Mouse (Mus musculus) liver, embryonic 14.5 days (tissue): ENCODE results near the gene Fam83d. TPM values are rescaled to one million over a fixed set of nuclear protein-coding genes. Genes with fewer than 3 reads are reported as not detected.

Source experiments
- ATAC-seq: fragments of 200-750 bp; cut with Nextera tagmentation; 2 replicates; pipeline ENCODE4 v1.8.0; 2017; ENCODE audit warnings: moderate number of reproducible peaks, mild to moderate bottlenecking, moderate library complexity; ENCODE audit not compliant: insufficient read depth
- DNase-seq, 3 experiments: peaks; one replicate each; pipeline ENCODE4 v3.0.0-alpha.2; 2012 to 2013; ENCODE audit warnings: low read depth in 3 of 3, low spot score in 3 of 3
- H3K27ac ChIP-seq: fragments of 300-500 bp; sonication (generic); 2 replicates; pipeline ENCODE4 v1.5.1; 2014; ENCODE audit warnings: moderate library complexity, mild to moderate bottlenecking, control low read depth, inconsistent platforms
- H3K27me3 ChIP-seq: fragments of 300-500 bp; sonication (generic); 2 replicates; pipeline ENCODE4 v1.6.1; 2014; ENCODE audit warnings: mild to moderate bottlenecking, low read length, moderate library complexity; ENCODE audit not compliant: control insufficient read depth, insufficient read depth
- H3K36me3 ChIP-seq: fragments of 300-500 bp; sonication (generic); replicated peaks from 2 replicates; pipeline ENCODE4 v1.6.1; 2014; ENCODE audit warnings: low read depth; ENCODE audit not compliant: control insufficient read depth, insufficient read depth
- H3K4me1 ChIP-seq, 2 experiments: fragments of 200-500 bp in 1 of 2; fragments of 300-500 bp in 1 of 2; sonication (generic) in 1 of 2; replicated peaks; 2 replicates each; pipeline ENCODE4 v1.6.1; 2012 to 2014; ENCODE audit warnings: antibody characterized with exemption in 1 of 2, inconsistent platforms in 1 of 2, low read length in 1 of 2; ENCODE audit not compliant: control insufficient read depth in 2 of 2, insufficient read depth in 2 of 2
- H3K4me2 ChIP-seq: fragments of 300-500 bp; sonication (generic); 2 replicates; pipeline ENCODE4 v1.6.1; 2014; ENCODE audit warnings: low read depth, mild to moderate bottlenecking, control low read depth, moderate library complexity
- H3K4me3 ChIP-seq, 2 experiments: fragments of 200-500 bp in 1 of 2; fragments of 300-500 bp in 1 of 2; sonication (generic) in 1 of 2; 2 replicates each; pipeline ENCODE4 v1.5.1; 2012 to 2014; ENCODE audit warnings: low read depth in 2 of 2, low read length in 2 of 2, mild to moderate bottlenecking in 2 of 2, control low read depth in 1 of 2, inconsistent platforms in 1 of 2, moderate library complexity in 1 of 2; ENCODE audit not compliant: insufficient read depth in 1 of 2
- H3K9ac ChIP-seq: fragments of 300-500 bp; sonication (generic); replicated peaks from 2 replicates; pipeline ENCODE4 v1.6.1; 2014; ENCODE audit warnings: mild to moderate bottlenecking, control low read depth, moderate library complexity
- H3K9me3 ChIP-seq: fragments of 300-500 bp; sonication (generic); 2 replicates; pipeline ENCODE4 v1.6.1; 2016; ENCODE audit warnings: low read length, mixed read lengths; ENCODE audit not compliant: control insufficient read depth
- CTCF ChIP-seq: IDR thresholded peaks from 2 replicates; pipeline ENCODE4 v1.5.1; 2016; ENCODE audit warnings: antibody characterized with exemption, low read depth, control low read depth
- EP300 ChIP-seq: IDR thresholded peaks from 2 replicates; pipeline ENCODE4 v1.6.1; 2016; ENCODE audit warnings: antibody characterized with exemption, low read depth
- WGBS: fragments of 180-500 bp; shearing (Covaris S2); extraction: QIAGEN DNeasy Blood & Tissue Kit; methylation state at CpG from one replicate; pipeline ENCODE4 v1.1.7; 2014; ENCODE audit not compliant: insufficient replicate concordance; 5-methylcytosine and 5-hydroxymethylcytosine counted together
- polyA plus RNA-seq, 2 experiments: library from polyadenylated mRNA; depleted of rRNA in 1 of 2; stranded (reverse) in 1 of 2; unstranded in 1 of 2; fragments of >200 nt; fragmentation: Nextera tagmentation in 1 of 2; extraction: Ambion mirVana in 1 of 2; gene quantifications; 2 replicates each; pipeline versions ENCODE4 v1.2.1 to v1.2.3; 2012 to 2014

The Fam83d gene
- polyA plus RNA-seq, 2 experiments: 11.2 to 11.6 TPM

GRCm38 (mm10) chr2:158778349-158778748 lies 10.5 kb downstream of the Fam83d start:
- H3K36me3 ChIP-seq: peaks cover 41% of the 10 kb centered on the region

DNA sequence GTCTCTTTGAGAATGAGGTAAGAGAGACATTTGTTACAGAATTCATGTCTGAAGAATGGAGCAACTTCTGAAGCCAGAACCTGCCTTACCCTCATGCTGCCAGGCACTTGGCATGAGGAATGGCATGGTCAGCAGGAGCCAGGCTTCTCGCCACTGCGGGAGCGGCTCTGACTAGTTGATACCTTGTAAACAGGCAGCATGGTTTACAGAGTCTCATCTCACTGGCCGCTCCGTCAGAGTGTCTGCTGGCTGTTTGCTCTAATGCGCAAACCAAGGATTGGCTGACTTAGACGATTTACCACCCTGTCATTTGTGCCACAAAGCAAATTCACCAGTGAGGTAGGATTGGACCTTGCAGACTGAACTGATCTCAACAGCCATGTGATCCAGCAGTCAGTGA lies 13.2 kb downstream of the Fam83d start:
- ATAC-seq (no peak), DNase-seq (no peak)
- Histone ChIP-seq H3K4me3 (no peak overlapping the region), H3K4me1 (peaks cover 0 to 10% of the 10 kb centered on the region in 2 experiments; a peak in 1 of 4 replicates), H3K27me3 (no peaks in the 10 kb centered on the region), H3K36me3 (peaks cover 65% of the 10 kb centered on the region), H3K27ac (no peak overlapping the region), H3K9ac (no peak overlapping the region), H3K4me2 (no peak overlapping the region), H3K9me3 (no peaks in the 10 kb centered on the region)
- no peak for TF ChIP-seq EP300
- TF ChIP-seq CTCF: no peak
- 93% methylated on average over 7 of the region's 7 CpGs for WGBS

More at GRCm38 (mm10) chr2:158778349-158778748, 10.5 kb downstream of the Fam83d start:
- ATAC-seq (no peak), DNase-seq (no peak)
- Histone ChIP-seq H3K27me3 (no peaks in the 10 kb centered on the region), H3K9ac (no peak overlapping the region), H3K4me1 (peaks cover 0 to 16% of the 10 kb centered on the region in 2 experiments; a peak in 2 of 4 replicates), H3K4me2 (no peak overlapping the region), H3K4me3 (no peak overlapping the region), H3K9me3 (no peaks in the 10 kb centered on the region), H3K27ac (no peak overlapping the region)
- 81% methylated on average over 7 of the region's 7 CpGs for WGBS
- no peak for TF ChIP-seq CTCF

- no peak for DNase-seq
Observed at GRCm38 (mm10) chr2:158786927-158787795, 19.3 kb downstream of the Fam83d start.

GRCm38 (mm10) chr2:158794494-158795004 lies 26.7 kb downstream of the Fam83d start, which contains the start of gene Dhx35:
Gene Dhx35, plus strand, starts transcription at chr2:158794807.
- Histone ChIP-seq H3K4me2 (peak within 1 kb of the TSS; percentile 95), H3K36me3 (no peaks in the 10 kb centered on the region), H3K27ac (peak within 1 kb of the TSS; percentile 85), H3K9ac (peak within 1 kb of the TSS; percentile 81), H3K4me3 (peak within 1 kb of the TSS; percentile 87 to 92), H3K4me1 (peaks cover 12 to 14% of the 10 kb centered on the region in 2 experiments), H3K9me3 (no peaks in the 10 kb centered on the region), H3K27me3 (no peaks in the 10 kb centered on the region)
- under 1% methylated on average over 33 of the region's 33 CpGs for WGBS
- DNase-seq (peak; percentile 92 to 94 (median 92)), ATAC-seq (peak; percentile 97)
- no peak for TF ChIP-seq CTCF
- TF ChIP-seq EP300: no peak

More at GRCm38 (mm10) chr2:158786927-158787795, 19.3 kb downstream of the Fam83d start:
- no peak overlapping the region for H3K4me3 ChIP-seq
- no peaks in the 10 kb centered on the region for H3K4me1 ChIP-seq
- no peak overlapping the region for H3K27ac ChIP-seq
- 81% methylated on average over 14 of the region's 14 CpGs for WGBS
- no peak overlapping the region for H3K4me2 ChIP-seq
- no peak for TF ChIP-seq EP300
- no peak for TF ChIP-seq CTCF
- no peak overlapping the region for H3K9ac ChIP-seq
- no peaks in the 10 kb centered on the region for H3K27me3 ChIP-seq
- no peak for ATAC-seq
- H3K36me3 ChIP-seq: peaks cover 39% of the 10 kb centered on the region
- H3K9me3 ChIP-seq: no peaks in the 10 kb centered on the region

GRCm38 (mm10) chr2:158795043-158795442 lies 27.1 kb downstream of the Fam83d start:
- H3K4me1 ChIP-seq: peaks cover 12 to 14% of the 10 kb centered on the region in 2 experiments
- H3K9me3 ChIP-seq: no peaks in the 10 kb centered on the region
- no peaks in the 10 kb centered on the region for H3K27me3 ChIP-seq
- TF ChIP-seq EP300: no peak
- no peak for TF ChIP-seq CTCF
- DNase-seq (peak in 1 of 3 experiments; percentile 11), ATAC-seq (no peak)
- peak overlapping the region; percentile 52 for H3K27ac ChIP-seq
- H3K36me3 ChIP-seq: no peaks in the 10 kb centered on the region
- peak overlapping the region; percentile 95 for H3K4me2 ChIP-seq
- 12% methylated on average over 15 of the region's 15 CpGs for WGBS
- peak overlapping the region; percentile 81 for H3K9ac ChIP-seq
- peak overlapping the region; percentile 87 to 92 for H3K4me3 ChIP-seq
